Mouse (Mus musculus) CD4-positive helper T cell, adult 2 months (primary cell): Measurements from ENCODE around the gene Smug1.

Experiments used
- DNase-seq: peaks from one replicate; pipeline ENCODE4 v3.0.0-alpha.2; 2012; ENCODE audit warnings: low read depth, missing footprints, low spot score

The Smug1 gene

DNA sequence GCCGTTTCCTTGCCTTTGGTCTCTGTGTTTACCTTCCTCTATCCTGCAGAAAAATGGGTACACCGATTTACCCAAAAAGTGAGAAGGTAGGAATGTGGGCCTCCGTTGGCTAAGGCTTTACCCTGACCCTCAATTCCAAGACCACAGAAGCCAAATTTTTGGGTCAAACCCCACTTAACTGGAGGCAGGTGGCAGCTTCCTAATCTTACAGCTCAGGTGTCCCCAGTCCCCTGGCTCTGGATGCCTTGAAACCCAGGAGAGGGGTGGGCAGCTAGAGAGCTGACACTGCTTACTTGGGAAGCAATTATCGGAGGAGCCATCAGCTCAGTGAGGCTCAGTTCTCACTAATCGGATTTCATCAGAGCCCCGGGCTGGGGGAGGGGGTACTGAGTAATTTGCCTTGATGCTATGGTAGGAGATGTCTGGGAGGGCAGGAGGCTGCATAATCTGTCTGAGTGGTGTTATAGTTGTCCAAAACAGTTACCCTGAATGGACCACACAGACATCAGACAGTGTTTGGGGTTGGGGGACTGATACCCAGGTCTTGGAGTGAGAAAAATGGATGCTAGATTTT, at the start of gene Smug1:
Smug1 (minus strand) TSS at position 51 of the 574 bp plus-strand sequence.
- DNase-seq = no peak

DNA sequence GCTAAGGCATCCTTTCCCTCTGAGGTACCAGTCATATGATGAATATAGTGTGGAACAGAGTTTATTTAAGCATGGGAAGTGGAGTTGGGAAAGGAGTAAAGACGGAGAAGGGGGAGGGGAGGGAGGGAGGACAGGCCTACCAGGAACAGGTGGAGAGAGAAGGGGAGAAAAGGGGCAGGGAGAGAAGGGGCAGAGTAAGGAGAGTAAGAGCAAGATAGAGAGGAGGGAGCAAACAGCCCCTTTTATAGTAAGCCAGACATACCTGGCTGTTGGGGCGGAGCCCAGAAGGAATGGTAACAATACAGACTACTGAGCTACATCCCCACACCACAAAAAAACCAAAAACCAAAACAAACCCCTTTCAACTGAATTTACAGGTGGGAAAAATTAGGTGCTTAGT, 49.2 kb upstream of the Smug1 start:
- no peak for DNase-seq

DNA sequence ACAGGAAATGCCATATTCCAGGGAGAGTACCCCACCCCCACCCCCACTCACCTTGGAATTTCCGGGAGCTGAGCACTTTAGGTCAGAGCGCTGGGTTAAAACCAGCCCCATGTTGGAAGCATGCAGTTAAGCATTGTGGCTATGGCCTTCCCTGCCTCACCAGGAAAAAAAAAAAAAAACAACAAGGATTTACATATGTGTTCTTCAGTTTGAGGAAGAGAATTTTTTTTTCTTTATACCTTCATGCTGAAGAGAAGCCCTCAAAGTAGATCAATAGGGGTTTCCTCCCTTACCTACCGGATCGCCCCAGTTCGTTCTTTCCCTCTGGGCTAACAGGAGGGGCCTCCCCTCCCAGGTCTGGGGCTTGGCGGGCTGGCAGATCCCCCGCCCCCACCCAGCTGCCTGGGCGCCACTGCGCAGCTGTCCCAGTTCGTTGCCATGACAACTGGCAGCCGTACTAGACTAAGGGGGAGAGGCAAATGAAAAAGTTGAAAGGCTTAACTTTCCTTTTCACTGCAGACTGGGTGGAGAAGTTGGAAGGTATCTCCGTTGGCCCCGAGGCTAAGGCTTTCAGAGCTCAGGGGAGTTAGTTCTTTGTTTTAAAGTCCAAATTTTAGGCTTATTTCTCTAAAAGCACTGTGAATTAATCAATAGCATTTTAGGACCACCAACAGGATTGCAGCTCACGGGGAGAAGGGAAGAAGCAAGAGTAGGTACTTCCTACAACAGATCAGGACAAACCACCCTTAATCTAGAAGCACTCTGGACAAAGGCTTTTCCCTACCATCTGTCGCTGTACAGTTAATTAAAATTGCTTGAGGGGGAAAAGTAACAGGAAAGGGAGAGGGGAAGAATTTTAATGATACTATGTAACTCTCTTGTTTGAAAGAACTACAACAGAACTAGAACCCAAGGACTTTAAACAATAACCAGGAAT, 48.3 kb upstream of the Smug1 start:
- peak; percentile 91 for DNase-seq

DNA sequence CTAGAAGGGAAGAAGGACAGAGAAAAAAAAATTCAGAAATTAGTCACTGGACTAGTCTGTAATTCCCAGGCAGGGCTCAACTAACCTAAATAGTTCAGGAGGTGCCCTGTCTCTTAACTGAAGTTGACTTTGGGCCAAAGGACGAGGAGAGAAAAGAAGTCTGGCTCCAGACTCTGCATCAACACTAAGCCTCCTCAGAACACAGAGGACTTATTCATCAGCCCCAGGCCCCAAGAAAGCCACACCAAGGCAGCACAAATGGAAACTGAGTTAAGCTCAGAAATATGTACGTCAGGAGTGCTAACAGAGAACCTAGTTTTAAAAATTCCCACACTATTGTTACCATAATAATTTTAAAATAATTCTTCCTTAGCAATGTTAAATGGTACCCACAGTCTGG, 47.3 kb upstream of the Smug1 start:
- DNase-seq = no peak

DNA sequence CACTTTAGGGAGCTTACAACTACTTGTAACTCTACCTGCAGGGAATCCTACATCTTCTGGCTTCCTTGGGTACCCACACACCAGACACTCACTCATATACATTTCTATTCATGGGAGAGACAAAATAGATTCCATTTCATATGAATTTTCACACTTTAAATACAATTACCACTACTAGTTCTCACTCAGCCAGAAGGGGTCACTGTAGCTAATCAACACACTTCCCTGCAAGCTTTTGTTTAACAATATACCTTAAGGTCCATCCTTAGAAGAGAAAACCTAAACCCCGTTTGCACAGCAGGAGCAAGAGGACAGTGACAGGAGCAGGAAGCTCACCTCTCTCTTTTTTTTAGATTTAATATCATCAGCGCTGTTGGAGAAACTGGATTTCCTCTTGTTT, 38.3 kb upstream of the Smug1 start:
- DNase-seq = peak; percentile 28

DNA sequence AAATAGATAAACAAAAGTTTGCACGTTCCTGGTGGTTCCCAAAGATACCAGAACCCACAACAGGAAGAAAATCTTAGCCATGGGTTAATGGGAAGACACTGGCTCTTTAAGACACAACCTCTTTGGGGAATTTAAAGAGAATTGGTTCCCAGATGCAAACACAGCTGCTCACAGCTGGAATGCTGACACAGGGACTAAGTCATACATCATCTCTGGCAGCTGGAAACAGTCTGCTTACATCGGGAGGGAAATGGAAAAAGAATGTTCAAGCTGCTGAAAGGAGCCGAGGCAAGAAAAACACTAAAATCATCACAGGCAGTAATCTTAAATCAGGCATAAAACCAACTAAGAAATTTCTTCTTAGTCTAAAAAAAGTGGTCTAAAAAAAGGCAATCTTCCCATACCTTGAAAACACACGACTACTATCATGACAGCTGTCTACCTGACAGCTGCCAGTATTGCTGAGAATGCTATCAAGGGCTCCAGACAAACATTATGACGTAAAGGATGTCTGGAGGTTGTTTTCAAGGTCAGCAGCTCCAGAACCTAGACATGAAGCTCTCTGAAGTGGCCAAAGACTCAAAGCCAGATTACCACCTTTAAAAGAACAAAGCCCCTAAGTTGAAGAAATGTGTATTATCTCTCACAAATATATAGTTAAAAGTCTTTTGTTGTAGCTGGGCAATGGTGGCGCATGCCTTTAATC, 35.3 kb upstream of the Smug1 start:
- DNase-seq = no peak

DNA sequence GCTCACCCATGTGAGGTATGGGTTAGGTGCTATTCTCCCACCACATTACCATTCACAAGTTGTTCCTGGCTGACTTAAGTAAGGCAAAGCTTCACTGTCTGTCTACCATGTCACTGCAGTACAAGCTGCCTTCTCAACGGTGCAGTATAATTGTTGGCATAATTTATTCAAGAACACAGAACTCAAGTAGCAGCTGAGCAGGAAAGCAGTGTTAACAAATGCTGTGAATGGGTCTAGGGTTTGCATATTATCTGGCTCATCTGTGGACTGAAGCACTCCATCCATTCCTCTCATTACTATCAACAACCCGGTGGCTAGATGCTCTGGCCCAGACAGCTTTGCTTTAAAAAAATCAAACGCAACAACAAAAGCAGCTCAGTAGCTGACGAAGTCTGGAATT, 30.9 kb upstream of the Smug1 start:
- DNase-seq = no peak

DNA sequence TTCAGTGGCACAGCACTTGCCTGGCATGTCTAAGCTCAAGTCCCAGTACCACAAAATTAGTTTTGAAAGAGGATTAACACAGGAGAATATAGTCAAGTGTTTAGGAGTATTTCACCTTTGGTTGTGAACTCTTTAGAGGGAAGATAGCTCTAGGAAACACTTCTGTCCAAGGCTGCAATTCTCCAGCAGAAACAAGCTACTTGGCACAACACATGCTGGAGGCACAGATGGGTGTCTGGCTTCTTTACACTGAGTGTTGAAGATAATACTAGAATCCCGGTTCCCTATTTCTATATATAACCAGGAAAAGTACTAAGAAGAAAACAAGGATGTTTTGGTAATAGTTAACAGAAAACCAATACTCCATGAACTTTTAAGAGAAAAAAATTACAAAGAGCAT, 29.9 kb upstream of the Smug1 start:
- DNase-seq = no peak

DNA sequence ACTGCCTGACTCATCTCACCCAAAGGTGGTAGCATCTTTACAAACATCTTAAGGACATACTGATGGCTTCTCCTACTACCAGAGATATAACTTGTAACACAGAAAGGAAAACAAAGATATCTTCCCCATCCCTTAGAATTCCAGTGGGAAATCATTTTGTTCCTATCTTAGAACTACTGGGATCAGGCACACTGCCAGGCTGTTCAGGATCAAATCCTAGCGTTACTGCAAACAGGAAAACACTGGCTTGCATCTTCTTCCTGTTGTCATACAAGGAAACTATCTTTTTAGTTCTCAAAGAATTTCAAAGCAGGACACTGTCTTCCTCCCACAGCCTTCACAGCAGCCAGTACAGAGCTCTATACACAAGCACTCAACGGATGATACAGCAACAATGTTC, 26.7 kb upstream of the Smug1 start:
- DNase-seq = no peak

DNA sequence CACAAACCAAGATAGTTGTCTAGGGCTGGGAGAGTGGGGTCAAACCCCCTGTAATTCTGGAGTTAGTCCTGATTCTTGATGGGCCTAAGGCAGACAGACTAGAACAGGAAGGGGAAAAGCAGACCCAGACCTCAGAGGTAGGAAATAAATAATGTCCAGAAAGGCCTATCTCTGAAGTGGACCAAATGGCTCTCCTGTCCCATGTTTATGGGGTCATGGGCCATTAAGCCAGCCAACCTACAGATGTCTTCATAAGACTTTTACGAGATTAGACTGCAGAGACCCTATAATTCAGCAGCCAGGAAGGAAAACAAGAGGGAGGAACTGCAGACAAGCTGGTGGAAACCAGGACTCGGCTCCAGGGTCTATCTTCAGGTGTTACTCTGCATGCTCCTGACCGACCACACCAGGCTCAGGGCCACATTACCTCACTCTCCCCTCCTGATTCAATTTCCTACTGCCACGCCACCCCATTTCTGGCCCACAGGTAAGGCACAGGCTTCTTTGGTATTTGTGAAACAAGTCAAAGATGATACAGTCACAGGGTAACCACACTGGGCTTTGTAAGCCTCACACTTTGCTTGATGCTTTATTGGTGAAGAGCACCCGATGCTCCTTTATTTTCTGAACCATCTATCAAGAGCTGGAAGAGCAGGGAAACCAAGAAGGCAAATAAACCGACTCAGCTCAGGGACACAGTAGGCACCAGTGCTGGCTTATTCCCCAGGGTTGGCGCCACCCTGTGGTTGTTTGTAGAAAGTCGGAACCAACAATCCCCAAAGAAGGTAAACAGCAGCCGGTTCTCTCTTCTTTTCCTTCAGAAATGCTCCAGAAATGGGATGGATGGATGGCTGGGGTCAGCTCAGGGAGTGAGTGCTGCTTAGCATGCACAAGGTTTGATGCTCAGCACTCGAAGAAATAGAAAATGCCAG, 23.9 kb upstream of the Smug1 start:
- DNase-seq = peak; percentile 33

DNA sequence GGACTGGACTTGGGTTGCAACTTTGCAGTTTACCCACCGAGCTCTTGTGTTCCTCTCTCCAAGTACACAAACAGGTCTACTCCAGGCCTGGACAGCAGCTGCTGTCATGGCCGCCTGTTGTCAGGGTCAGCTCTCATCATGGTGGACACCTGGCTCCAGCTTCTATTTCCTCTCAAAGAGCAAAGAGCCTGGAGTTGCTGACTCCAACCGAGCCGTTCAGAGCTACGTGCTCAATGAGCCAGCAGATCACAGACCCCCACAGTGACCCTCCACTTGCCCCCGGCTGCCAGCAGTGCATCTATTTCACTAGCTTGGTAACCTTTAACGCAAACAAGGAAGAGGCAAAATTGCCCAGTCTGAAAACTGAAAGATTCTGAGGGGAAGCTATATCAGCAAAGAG, 23.2 kb upstream of the Smug1 start:
- DNase-seq = no peak

DNA sequence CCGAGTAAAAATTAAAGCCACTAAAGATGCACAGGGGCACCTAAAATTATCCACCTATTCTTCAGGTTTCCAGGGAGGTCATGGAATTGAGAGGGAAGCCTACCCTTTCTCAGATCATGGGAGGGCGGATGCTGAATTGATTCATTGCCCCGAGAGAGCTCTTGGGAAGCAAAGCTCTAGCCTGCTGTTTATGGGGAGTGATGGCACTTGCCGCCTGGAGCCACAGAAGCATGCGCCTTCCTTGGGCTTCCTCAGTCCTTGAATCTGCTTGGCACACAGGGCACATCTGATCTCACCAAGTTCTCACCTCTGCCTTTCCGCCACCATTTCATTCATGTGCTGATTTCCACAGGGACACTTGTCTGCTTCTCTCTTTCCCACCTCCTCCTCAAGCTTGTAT, 20.9 kb upstream of the Smug1 start:
- DNase-seq = no peak

DNA sequence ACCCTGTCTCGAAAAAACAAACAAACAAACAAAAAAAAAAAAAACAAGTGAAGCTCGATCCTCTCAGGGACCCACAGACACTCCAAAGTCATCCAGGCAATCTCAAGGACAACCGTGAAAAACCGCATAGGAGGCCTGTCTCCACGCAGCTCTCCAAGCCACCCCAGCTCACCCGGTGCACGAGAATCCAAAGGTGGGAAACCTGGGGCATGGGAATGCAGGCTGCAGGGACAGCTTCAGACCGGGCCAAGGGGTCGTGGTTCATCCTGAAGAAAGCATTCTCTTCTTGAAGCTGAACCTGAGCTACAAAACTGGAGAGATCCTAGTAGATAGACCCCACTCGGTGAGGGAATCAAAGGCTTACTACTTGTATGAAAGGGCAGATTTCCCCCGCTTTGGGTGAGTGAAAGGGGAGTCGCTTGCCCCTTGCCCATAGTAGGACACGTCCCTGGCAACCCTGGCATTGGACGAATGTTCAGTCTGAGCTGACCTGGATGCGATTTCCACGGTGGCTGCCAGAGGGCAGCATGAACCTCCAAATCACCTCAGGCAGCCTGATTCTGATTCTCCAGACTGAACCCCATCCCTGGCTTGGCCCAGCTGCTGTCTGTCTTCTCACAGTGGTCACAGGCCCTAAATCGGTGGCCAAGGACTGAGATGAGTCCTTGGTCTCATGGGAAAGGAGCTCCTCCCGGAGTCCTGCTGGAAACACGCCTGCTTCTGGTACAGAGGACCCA, 18.7 kb upstream of the Smug1 start:
- DNase-seq = peak; percentile 38

DNA sequence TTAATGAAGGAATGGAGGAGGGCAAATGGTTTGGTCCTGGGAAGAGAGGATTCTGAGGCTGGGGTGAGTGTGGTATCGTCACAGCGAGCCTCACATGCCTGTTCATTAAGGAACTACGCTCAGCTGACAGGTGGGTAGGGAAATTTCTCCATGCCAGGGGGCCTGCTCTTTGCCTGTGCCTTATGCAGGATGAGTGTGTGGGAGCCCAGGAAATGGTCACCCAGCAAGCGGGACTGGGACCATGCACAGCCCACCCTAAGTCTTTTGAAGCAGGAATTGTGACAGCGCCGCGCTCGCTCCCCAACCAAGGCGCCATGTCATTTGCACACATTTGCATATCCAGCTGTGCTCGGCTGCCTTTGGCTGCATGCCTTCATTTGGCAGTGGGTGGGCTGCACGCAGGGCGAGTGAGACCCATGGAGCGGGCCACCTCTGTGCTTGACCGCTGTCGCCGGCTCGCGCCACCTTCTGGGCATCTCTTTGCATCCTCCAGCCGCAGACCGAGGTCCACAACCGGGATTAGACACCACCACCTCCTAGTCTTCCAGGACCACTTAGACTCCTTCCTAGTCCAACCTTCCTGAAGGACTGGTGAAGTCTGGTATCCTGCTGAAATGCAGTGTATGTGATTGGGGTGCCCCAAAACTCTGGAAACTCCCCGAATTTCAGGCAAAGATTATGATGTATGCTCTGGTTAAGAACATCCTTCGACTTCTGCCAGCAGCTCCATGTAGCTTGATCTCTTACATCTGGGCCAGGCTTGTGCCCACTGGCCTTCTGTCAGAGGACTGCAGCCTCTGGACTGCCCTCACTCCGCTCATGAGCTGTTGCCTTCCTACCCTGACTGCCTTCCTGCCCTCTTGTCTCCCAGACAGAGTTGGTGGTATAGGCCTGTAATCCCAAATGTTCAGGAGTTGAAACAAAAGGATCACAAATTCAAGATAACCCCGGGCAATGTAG, 17.0 kb upstream of the Smug1 start:
- no peak for DNase-seq

DNA sequence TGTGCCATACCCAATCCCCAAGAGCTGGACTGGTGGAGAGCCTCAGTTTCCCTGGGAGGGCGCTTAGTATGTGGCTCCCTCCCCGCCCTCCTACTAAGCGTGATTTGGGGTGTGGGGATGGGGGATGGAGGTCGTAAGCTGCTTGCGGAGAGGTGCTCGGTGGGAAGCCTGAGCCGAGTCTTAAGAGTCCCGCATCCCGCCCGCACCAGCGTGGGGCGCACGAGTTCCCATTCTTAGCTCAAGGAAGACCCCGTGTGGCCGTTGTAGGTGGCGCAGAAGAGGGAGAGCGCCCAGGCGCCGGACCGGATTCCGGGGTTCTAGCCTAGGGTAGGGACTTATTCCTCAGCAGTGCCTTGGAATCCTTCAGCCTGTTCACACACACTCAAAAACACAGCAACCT, 16.2 kb upstream of the Smug1 start:
- DNase-seq = peak; percentile 69

DNA sequence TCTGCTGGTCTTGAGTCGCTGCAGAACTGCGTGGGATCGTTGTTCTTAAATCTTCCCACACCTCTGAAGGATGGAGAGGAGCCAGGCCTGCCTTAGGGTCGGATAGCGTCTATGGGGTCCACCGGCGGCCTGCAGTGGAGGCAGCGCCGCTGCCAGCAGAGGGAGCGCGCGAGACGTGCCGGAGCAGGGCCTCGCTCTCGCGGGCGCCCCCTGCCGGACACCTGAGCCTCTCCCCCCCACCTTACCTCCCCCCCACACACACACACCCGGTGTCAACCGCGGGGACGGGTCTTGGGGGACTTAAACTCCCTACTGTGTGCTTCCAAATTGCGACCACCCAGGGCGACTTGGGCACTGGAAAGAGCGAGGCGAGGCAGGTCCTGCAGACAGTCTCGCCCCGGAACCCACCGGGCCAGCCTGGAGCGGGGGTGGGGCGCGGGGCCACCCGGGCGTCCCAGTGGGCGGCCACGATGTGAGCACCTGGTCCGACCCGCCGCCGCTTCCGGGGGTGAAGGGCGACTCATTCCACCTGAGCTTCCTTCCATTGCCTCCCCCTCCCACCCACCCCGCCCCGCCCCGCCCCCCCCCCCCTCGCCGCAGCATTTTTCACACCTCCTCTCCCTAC, 15.4 kb upstream of the Smug1 start:
- DNase-seq = peak; percentile 86

DNA sequence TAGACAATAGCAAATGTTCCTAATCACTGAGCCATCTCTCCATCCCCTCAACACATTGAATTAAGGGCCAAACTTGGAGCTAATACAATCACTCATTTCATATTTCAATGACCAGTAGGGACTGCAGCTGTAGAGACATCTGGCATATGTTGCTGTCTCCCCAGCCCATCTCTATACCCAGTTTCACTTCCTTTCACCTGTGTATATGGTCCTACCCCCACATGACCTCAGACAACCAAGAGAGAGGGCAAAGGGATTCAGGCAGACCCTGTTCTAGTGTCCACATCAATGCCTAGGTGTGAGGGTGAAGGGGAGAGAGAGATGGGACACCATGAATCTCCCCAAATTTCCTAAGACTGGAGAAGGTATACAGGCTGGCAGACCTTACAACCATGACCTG, 13.5 kb upstream of the Smug1 start:
- no peak for DNase-seq

DNA sequence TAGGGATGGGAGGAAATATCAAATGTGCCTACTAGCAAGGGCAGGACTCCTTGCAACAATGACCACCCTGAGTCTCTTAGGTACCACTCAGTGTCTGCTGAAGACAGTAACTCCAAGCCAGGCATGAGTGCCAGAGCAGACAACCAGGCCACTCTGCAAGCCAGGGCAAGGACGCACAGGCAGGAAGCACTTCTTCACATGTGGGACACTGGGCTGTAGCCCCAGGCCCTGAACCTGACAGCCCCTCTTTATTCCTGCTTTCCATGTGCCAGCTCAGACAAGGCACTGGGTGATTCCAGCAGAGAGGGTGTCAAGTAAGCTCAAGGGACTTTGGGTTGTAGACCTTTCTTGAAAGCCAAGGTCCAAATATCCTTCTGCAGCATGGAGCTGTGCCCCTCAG, 11.9 kb upstream of the Smug1 start:
- DNase-seq = no peak

DNA sequence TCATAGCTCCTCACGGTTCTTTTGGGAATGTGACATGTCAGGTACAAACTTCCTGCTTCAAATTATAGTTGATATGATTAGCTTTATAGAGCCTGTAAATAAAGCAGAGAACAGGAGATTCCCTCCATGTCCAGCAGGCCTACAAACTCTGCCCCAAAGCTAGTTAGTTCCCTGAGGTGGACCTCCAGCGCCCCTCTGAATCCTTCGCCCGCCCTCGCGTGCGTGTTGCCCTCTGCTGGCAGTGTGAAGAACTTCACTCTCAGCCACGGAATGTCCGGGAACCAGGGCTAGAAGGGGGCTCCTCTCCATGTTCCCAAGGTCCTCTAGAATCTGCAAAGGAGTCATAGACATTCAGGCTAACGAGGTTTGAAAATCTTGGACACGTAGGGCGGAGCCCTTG, 11.2 kb upstream of the Smug1 start:
- peak; percentile 49 for DNase-seq
